Mouse (Mus musculus) intestine, embryonic 16.5 days (tissue): ENCODE measurements around the gene Prrc2b. TPM values are rescaled to one million over a fixed set of nuclear protein-coding genes. Genes with fewer than 3 reads are reported as not detected.
A peak's percentile ranks its signal among the peaks of the same experiment; 100 is the strongest.

Source experiments
- ATAC-seq: fragments of 200-750 bp; cut with Nextera tagmentation; 2 replicates; pipeline ENCODE4 v1.8.0; 2017; ENCODE audit warnings: moderate TSS enrichment, moderate library complexity
- H3K27ac ChIP-seq: fragments of 300-500 bp; sonication (generic); 2 replicates; pipeline ENCODE4 v1.5.1; 2014; ENCODE audit warnings: mild to moderate bottlenecking, low read length
- H3K27me3 ChIP-seq: fragments of 300-500 bp; sonication (generic); replicated peaks from 2 replicates; pipeline ENCODE4 v1.6.1; 2014; ENCODE audit warnings: low read length, control low read depth, mixed read lengths; ENCODE audit not compliant: control insufficient read depth, insufficient read depth
- H3K36me3 ChIP-seq: fragments of 300-500 bp; sonication (generic); 2 replicates; pipeline ENCODE4 v1.6.1; 2014; ENCODE audit warnings: low read length, control low read depth; ENCODE audit not compliant: control insufficient read depth, insufficient read depth
- H3K4me1 ChIP-seq: fragments of 300-500 bp; sonication (generic); 2 replicates; pipeline ENCODE4 v1.6.1; 2014; ENCODE audit warnings: low read length, control low read depth, mixed read lengths; ENCODE audit not compliant: control insufficient read depth, insufficient read depth
- H3K4me2 ChIP-seq: fragments of 300-500 bp; sonication (generic); 2 replicates; pipeline ENCODE4 v1.6.1; 2014; ENCODE audit warnings: low read depth, low read length, control low read depth
- H3K4me3 ChIP-seq: fragments of 300-500 bp; sonication (generic); 2 replicates; pipeline ENCODE4 v1.5.1; 2014; ENCODE audit warnings: mild to moderate bottlenecking, low read length
- H3K9ac ChIP-seq: fragments of 300-500 bp; sonication (generic); 2 replicates; pipeline ENCODE4 v1.6.1; 2014; ENCODE audit warnings: low read depth, low read length
- H3K9me3 ChIP-seq: fragments of 300-500 bp; sonication (generic); 2 replicates; pipeline ENCODE4 v1.6.1; 2016; ENCODE audit warnings: low read length, control low read depth; ENCODE audit not compliant: control insufficient read depth
- WGBS: fragments of 180-500 bp; shearing (Covaris S2); extraction: QIAGEN DNeasy Blood & Tissue Kit; methylation state at CpG from one replicate; pipeline ENCODE4 v1.1.7; 2014; 5-methylcytosine and 5-hydroxymethylcytosine counted together
- polyA plus RNA-seq: library from polyadenylated mRNA; unstranded; fragments of >200 nt; fragmentation: Nextera tagmentation; extraction: Ambion mirVana; gene quantifications from 2 replicates; pipeline ENCODE4 v1.2.1, GENCODE M21; 2015

The Prrc2b gene
- polyA plus RNA-seq, 1 experiment from 2014 or later, result 16.2 TPM

GRCm38 (mm10) chr2:32201527-32201926, 50.6 kb downstream of the Prrc2b start:
- Histone ChIP-seq H3K36me3 (peaks cover 54% of the 10 kb centered on the region), H3K4me2 (no peak overlapping the region), H3K27ac (no peak overlapping the region), H3K9me3 (no peaks in the 10 kb centered on the region), H3K27me3 (no peaks in the 10 kb centered on the region), H3K4me1 (no peaks in the 10 kb centered on the region), H3K9ac (no peak overlapping the region), H3K4me3 (no peak overlapping the region)
- 61% methylated on average over 7 of the region's 7 CpGs for WGBS
- ATAC-seq, result no peak

DNA sequence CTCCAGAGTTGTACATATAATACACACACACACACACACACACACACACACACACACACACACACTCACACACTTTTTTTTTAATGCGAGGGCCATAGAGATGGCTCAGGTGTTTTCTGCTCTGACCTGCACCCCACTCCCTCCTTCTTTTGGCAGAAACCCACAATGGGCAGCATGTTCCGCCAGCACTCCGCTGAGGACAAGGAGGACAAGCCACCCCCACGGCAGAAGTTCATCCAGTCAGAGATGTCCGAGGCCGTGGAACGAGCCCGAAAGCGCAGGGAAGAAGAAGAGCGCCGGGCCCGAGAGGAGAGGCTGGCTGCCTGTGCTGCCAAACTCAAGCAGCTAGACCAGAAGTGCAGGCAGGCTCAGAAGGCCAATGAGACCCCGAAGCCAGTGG, 53.0 kb downstream of the Prrc2b start:
- WGBS, result 92% methylated on average over 13 of the region's 13 CpGs
- Histone ChIP-seq H3K9ac (no peak overlapping the region), H3K9me3 (no peaks in the 10 kb centered on the region), H3K4me1 (no peaks in the 10 kb centered on the region), H3K4me2 (no peak overlapping the region), H3K36me3 (peaks cover 55% of the 10 kb centered on the region), H3K27me3 (no peaks in the 10 kb centered on the region), H3K27ac (no peak overlapping the region), H3K4me3 (no peak overlapping the region)
- no peak for ATAC-seq

DNA sequence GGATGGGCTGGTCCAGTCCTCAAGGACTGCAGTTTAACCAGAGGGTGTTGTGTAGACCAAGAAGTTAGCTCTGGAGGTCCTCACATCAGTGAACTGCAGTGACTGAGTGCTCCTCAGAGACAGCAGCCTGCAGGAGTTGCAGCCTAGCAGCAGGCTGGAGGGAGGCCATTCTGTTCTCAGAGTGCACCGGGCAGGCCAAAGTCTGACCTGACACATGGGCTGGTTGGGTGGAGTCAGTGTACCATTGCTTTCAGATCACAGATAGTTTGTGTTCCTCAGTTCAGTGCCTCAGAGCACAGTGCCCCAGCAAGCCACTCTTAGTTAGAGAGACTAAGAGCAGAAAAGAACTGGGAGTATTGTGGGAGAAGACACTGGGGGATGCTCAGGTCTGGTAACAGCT, 56.8 kb downstream of the Prrc2b start:
- H3K4me3 ChIP-seq, result no peak overlapping the region
- WGBS, result 91% methylated on average over 1 of the region's 1 CpGs
- H3K27ac ChIP-seq, result no peak overlapping the region
- H3K9ac ChIP-seq, result no peak overlapping the region
- H3K4me2 ChIP-seq, result no peak overlapping the region
- H3K4me1 ChIP-seq, result no peaks in the 10 kb centered on the region
- ATAC-seq, result peak; percentile 74
- no peaks in the 10 kb centered on the region for H3K27me3 ChIP-seq
- peaks cover 36% of the 10 kb centered on the region for H3K36me3 ChIP-seq
- no peaks in the 10 kb centered on the region for H3K9me3 ChIP-seq

- Histone ChIP-seq H3K27ac (no peak overlapping the region), H3K9me3 (no peaks in the 10 kb centered on the region), H3K27me3 (no peaks in the 10 kb centered on the region), H3K4me1 (no peaks in the 10 kb centered on the region), H3K4me3 (no peak overlapping the region), H3K4me2 (no peak overlapping the region), H3K36me3 (peaks cover 46% of the 10 kb centered on the region), H3K9ac (no peak overlapping the region)
- WGBS, result 89% methylated on average over 8 of the region's 8 CpGs
- no peak for ATAC-seq
Measured at GRCm38 (mm10) chr2:32211689-32212088, 60.8 kb downstream of the Prrc2b start.

DNA sequence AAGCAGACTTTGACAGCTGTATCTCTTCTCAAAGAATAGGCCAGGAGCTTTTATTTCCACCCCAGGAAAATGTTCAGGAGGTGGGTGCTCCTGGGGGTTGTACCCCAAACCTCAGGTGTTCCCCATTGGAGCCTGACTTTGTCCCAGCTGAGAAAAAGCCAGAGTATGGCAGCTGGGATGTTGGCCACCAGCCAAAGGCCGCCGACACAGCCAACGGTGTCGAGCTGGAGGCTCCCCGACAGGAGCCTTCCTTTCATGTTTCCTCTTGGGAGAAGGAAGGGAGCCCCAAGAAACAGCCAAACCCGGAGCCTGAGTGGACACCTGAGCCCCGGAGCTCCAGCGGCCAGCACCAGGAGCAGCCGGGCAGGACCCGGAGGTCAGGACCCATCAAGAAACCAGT, 62.1 kb downstream of the Prrc2b start:
- H3K4me2 ChIP-seq, result no peak overlapping the region
- no peaks in the 10 kb centered on the region for H3K27me3 ChIP-seq
- no peak overlapping the region for H3K9ac ChIP-seq
- no peak overlapping the region for H3K27ac ChIP-seq
- no peaks in the 10 kb centered on the region for H3K9me3 ChIP-seq
- ATAC-seq, result no peak
- 65% methylated on average over 10 of the region's 10 CpGs for WGBS
- no peaks in the 10 kb centered on the region for H3K4me1 ChIP-seq
- no peak overlapping the region for H3K4me3 ChIP-seq
- peaks cover 52% of the 10 kb centered on the region for H3K36me3 ChIP-seq

- H3K27me3 ChIP-seq, result no peaks in the 10 kb centered on the region
- H3K4me3 ChIP-seq, result no peak overlapping the region
- H3K27ac ChIP-seq, result no peak overlapping the region
- no peak for ATAC-seq
- 93% methylated on average over 10 of the region's 10 CpGs for WGBS
- H3K4me1 ChIP-seq, result no peaks in the 10 kb centered on the region
- no peak overlapping the region for H3K4me2 ChIP-seq
- H3K9ac ChIP-seq, result no peak overlapping the region
- peaks cover 53% of the 10 kb centered on the region for H3K36me3 ChIP-seq
- H3K9me3 ChIP-seq, result no peaks in the 10 kb centered on the region
Measured at GRCm38 (mm10) chr2:32215576-32215975, 64.7 kb downstream of the Prrc2b start.

GRCm38 (mm10) chr2:32216506-32216905, 65.6 kb downstream of the Prrc2b start:
- no peaks in the 10 kb centered on the region for H3K4me1 ChIP-seq
- no peak overlapping the region for H3K9ac ChIP-seq
- H3K4me2 ChIP-seq, result no peak overlapping the region
- H3K36me3 ChIP-seq, result peaks cover 58% of the 10 kb centered on the region
- no peak overlapping the region for H3K27ac ChIP-seq
- no peaks in the 10 kb centered on the region for H3K9me3 ChIP-seq
- H3K27me3 ChIP-seq, result no peaks in the 10 kb centered on the region
- ATAC-seq, result no peak
- H3K4me3 ChIP-seq, result no peak overlapping the region
- 92% methylated on average over 10 of the region's 10 CpGs for WGBS

DNA sequence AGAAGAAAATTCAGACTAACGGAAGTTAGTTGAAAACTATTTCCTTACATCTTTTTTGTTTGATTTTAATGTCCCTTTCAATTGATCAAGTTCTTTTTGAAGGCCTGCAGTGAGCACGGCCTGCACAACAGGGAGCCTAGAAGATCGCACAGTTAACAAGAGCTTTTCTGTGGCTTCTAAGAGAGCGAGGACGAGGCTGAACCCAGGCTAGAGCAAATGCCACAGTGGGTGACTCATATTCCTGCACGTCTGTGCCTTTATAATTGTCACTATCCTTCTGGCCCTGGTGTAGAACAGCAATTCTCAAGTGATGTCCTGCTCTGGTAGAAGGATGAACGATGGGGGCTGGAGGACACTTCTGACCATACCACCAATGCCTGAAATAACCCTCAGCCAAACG, 66.8 kb downstream of the Prrc2b start:
- no peaks in the 10 kb centered on the region for H3K4me1 ChIP-seq
- H3K27me3 ChIP-seq, result no peaks in the 10 kb centered on the region
- no peak overlapping the region for H3K4me3 ChIP-seq
- H3K9me3 ChIP-seq, result no peaks in the 10 kb centered on the region
- H3K36me3 ChIP-seq, result peaks cover 63% of the 10 kb centered on the region
- 90% methylated on average over 8 of the region's 8 CpGs for WGBS
- ATAC-seq, result no peak
- H3K27ac ChIP-seq, result no peak overlapping the region
- no peak overlapping the region for H3K9ac ChIP-seq
- no peak overlapping the region for H3K4me2 ChIP-seq

- ATAC-seq, result no peak
Measured at GRCm38 (mm10) chr2:32218113-32218512, 67.2 kb downstream of the Prrc2b start.

GRCm38 (mm10) chr2:32218541-32219334, 67.9 kb downstream of the Prrc2b start:
- H3K27me3 ChIP-seq, result no peaks in the 10 kb centered on the region
- no peak overlapping the region for H3K27ac ChIP-seq
- H3K9ac ChIP-seq, result no peak overlapping the region
- H3K36me3 ChIP-seq, result peaks cover 59% of the 10 kb centered on the region
- no peak overlapping the region for H3K4me2 ChIP-seq
- H3K4me3 ChIP-seq, result no peak overlapping the region
- ATAC-seq, result no peak
- 88% methylated on average over 11 of the region's 11 CpGs for WGBS
- no peaks in the 10 kb centered on the region for H3K9me3 ChIP-seq
- no peaks in the 10 kb centered on the region for H3K4me1 ChIP-seq

More at GRCm38 (mm10) chr2:32218113-32218512, 67.2 kb downstream of the Prrc2b start:
- Histone ChIP-seq H3K27ac (no peak overlapping the region), H3K4me3 (no peak overlapping the region), H3K9ac (no peak overlapping the region), H3K27me3 (no peaks in the 10 kb centered on the region), H3K36me3 (peaks cover 59% of the 10 kb centered on the region), H3K9me3 (no peaks in the 10 kb centered on the region), H3K4me1 (no peaks in the 10 kb centered on the region), H3K4me2 (no peak overlapping the region)
- 94% methylated on average over 5 of the region's 5 CpGs for WGBS
